In the genomic region with DNA sequence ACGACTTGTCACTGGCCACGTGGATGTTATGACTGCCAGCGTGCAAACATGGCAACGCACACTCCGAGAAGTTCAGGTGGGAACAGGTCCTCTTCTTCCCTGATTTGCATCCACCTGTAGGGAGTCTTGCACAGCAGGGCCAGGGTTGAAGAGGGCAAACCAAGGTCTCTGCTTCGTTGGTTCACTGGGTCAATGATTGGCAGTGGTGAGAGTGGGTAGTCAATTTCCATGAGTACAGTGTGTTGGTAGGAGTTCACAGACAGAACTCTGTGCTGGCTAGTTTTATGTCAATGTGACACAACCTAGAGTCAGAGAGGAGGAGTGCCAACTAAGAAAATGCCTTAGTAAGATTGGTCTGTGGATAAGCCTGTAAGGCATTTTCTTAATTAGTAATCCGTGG, we compare ENCODE assay signal across 30 mouse cellular contexts. TPM values are rescaled to one million over a fixed set of nuclear protein-coding genes. Genes with fewer than 3 reads are reported as not detected.
DNase-seq lines count a peak whose midpoint lies in the region; ATAC-seq and TF ChIP-seq lines count a peak whose summit lies in the region.
"Had no signal": no experiment of that assay in that cellular context is flagged by ENCODE, and none has a peak within 500 bp of the region (broad histone marks: within the 10 kb centered on the region; RNA-seq: fewer than 3 reads in every experiment).

No protein-coding gene starts in this region.

- H3K4me1 ChIP-seq in kidney, embryonic 14.5 days (ENCODE audit: control insufficient read depth, insufficient read depth, low read length), result peaks cover 9% of the 10 kb centered on the region
- H3K4me1 ChIP-seq: forebrain, embryonic 15.5 days had no signal

- no peaks in the 10 kb centered on the region for H3K27me3 ChIP-seq in kidney, embryonic 14.5 days (ENCODE audit: control insufficient read depth, insufficient read depth, low read length)
- no peaks in the 10 kb centered on the region for H3K27me3 ChIP-seq in myocyte (ENCODE audit: control insufficient read depth, insufficient read depth, insufficient read length)
- H3K27me3 ChIP-seq: CH12.LX; embryonic facial prominence, embryonic 13.5 days; forebrain, embryonic 15.5 days; hindbrain, embryonic 12.5 days; neural tube, embryonic 13.5 days; Patski had no signal

- DNase-seq in kidney, adult 11 months, result peak; percentile 32
- no peak for DNase-seq in kidney, postnatal 10 days
- DNase-seq in natural killer cell, adult 2 months (ENCODE audit: low spot score in 2 of 2), result no peak
- no peak for DNase-seq in left cerebral cortex, postnatal 10 days (ENCODE audit: extremely low spot score in 1 of 2, low spot score in 2 of 2)
- no peak for DNase-seq in B cell, adult 2 months
- DNase-seq: adrenal gland, postnatal 10 days; cerebellum, adult 2 months; cerebellum, postnatal 36 days; embryo, embryonic 11 days; heart, adult 18-20 months; liver; liver, postnatal 0 days; lung, postnatal 10 days; retina, postnatal 1 day; right cerebral cortex, postnatal 25 days; spleen, adult 18-20 months; thymus, postnatal 36 days had no signal

- H3K4me2 ChIP-seq in kidney, embryonic 14.5 days (replicated peaks; ENCODE audit: low read depth, low read length), result no peak overlapping the region
- no peak overlapping the region for H3K4me2 ChIP-seq in myocyte (ENCODE audit: low read depth)
- H3K4me2 ChIP-seq: embryonic facial prominence, embryonic 13.5 days; forebrain, embryonic 15.5 days; hindbrain, embryonic 12.5 days; midbrain, embryonic 13.5 days; neural tube, embryonic 13.5 days had no signal

- intact Hi-C loops in left cerebral cortex, postnatal 10 days (cut with DNase I), result no loop called here

- no peak overlapping the region for H3K9ac ChIP-seq in kidney, embryonic 14.5 days (ENCODE audit: low read depth, low read length)
- H3K9ac ChIP-seq: embryonic facial prominence, embryonic 13.5 days; forebrain, embryonic 15.5 days; hindbrain, embryonic 12.5 days; liver, postnatal 0 days; midbrain, embryonic 13.5 days; neural tube, embryonic 13.5 days had no signal

- H3K36me3 ChIP-seq in kidney, embryonic 14.5 days (ENCODE audit: control insufficient read depth, insufficient read depth, low read length), result peaks cover 19% of the 10 kb centered on the region; the same call in 1 of the 2 replicates
- no peaks in the 10 kb centered on the region for H3K36me3 ChIP-seq in myocyte (ENCODE audit: control insufficient read depth, insufficient read depth)
- H3K36me3 ChIP-seq: forebrain, embryonic 15.5 days had no signal

- no peak for TF ChIP-seq POLR2A in myocyte (IDR thresholded peaks at IDR 0.05; ENCODE audit: insufficient read length, low read depth)

- 0 out of 2 replicates have a peak, but pooled peaks have one; percentile 22 for ATAC-seq in erythroblast, adult 5-6 weeks (replicated peaks; ENCODE audit: low FRiP score, poor library complexity, severe bottlenecking)
- peak; percentile 28; the same call in 1 of the 2 replicates for ATAC-seq in kidney, embryonic 14.5 days (ENCODE audit: low FRiP score, low TSS enrichment)
- ATAC-seq: forebrain, embryonic 15.5 days; liver, postnatal 0 days; midbrain, embryonic 13.5 days; Patski had no signal

- no peak overlapping the region for H3ac ChIP-seq in myocyte (ENCODE audit: control insufficient read depth, insufficient read length)

- WGBS in kidney, embryonic 14.5 days, result 86% methylated on average over 7 of the region's 7 CpGs

- H3K9me3 ChIP-seq in kidney, embryonic 14.5 days (ENCODE audit: control insufficient read depth, low read length), result no peaks in the 10 kb centered on the region
- H3K9me3 ChIP-seq: embryonic facial prominence, embryonic 13.5 days; forebrain, embryonic 15.5 days; G1E; hindbrain, embryonic 12.5 days; limb, embryonic 10.5 days; midbrain, embryonic 13.5 days; neural tube, embryonic 13.5 days had no signal

- no peaks in the 10 kb centered on the region for H3K79me2 ChIP-seq in myocyte (ENCODE audit: control insufficient read depth, insufficient read depth)

- H3K27ac ChIP-seq in kidney, embryonic 14.5 days (ENCODE audit: low read depth, low read length), result no peak overlapping the region
- H3K27ac ChIP-seq: embryonic facial prominence, embryonic 13.5 days; forebrain, embryonic 15.5 days; hindbrain, embryonic 12.5 days; left cerebral cortex, adult 2 months; limb, embryonic 10.5 days; midbrain, embryonic 13.5 days; neural tube, embryonic 13.5 days had no signal

- H3K4me3 ChIP-seq in kidney, embryonic 14.5 days (ENCODE audit: low read length), result no peak overlapping the region
- H3K4me3 ChIP-seq in myocyte, result no peak overlapping the region
- H3K4me3 ChIP-seq: embryonic facial prominence, embryonic 13.5 days; forebrain, embryonic 15.5 days; hindbrain, embryonic 12.5 days; left cerebral cortex, adult 2 months; limb, embryonic 10.5 days; midbrain, embryonic 13.5 days; neural tube, embryonic 13.5 days had no signal

TF ChIP-seq in myocyte, 11 proteins besides CTCF, POLR2A, EP300 and RAD21:
- peak; percentile 59 for TF ChIP-seq POLR2AphosphoS2 (IDR thresholded peaks at IDR 0.05; ENCODE audit: insufficient read length, low read depth)
- TF ChIP-seq TCF3 (IDR thresholded peaks at IDR 0.05; ENCODE audit: insufficient read length, low read depth), result no peak

RNA-seq across cellular contexts. Expression of gene Vangl1, which starts 50.4 kb away (rescaled TPM):
- total RNA-seq in erythroblast, adult 5-6 weeks (2015; ENCODE audit: low replicate concordance), result 54.0 and 65.0 TPM in 2 replicates
- 178 and 194 TPM in 2 replicates for total RNA-seq in erythroblast, adult 5-6 weeks (2017; ENCODE audit: low replicate concordance)
- polyA plus RNA-seq in kidney, embryonic 14.5 days (2014; fragmentation: Nextera tagmentation; extraction: Ambion mirVana), result 9.4 and 22.4 TPM in 2 replicates
- 21.2 TPM for polyA plus RNA-seq in myocyte (2012; fragmentation: generic; extraction: Trizol)
- 1 to 10 TPM; 2.9 to 7.9 TPM for total RNA-seq in left cerebral cortex, postnatal 10 days (2021)
- total RNA-seq: CH12.LX had no signal

Comparison
In these comparisons a context has a peak if more than half of its experiments do, and no peak if none do; other contexts are left out.
1. RNA of gene Vangl1, which starts 50.4 kb away (total RNA-seq): 54.0 to 194 TPM in erythroblast, adult 5-6 weeks; 2.9 to 7.9 TPM in left cerebral cortex, postnatal 10 days; every median in the first group is over 4 times any median in the second.